Mouse (Mus musculus) liver, adult 2 months (tissue): Measurements from ENCODE around the gene Peak1.

ENCODE experiments used
- CTCF ChIP-seq: fragments of 200-500 bp; IDR thresholded peaks from 2 replicates; pipeline ENCODE4 v1.5.1; 2011; ENCODE audit warnings: low read depth, low read length, control low read depth
- POLR2A ChIP-seq: fragments of 200-500 bp; IDR thresholded peaks from 2 replicates; pipeline ENCODE4 v1.6.1; 2011; ENCODE audit warnings: low read length, control low read depth; ENCODE audit not compliant: insufficient read depth; ENCODE audit errors: extremely low read depth

DNA sequence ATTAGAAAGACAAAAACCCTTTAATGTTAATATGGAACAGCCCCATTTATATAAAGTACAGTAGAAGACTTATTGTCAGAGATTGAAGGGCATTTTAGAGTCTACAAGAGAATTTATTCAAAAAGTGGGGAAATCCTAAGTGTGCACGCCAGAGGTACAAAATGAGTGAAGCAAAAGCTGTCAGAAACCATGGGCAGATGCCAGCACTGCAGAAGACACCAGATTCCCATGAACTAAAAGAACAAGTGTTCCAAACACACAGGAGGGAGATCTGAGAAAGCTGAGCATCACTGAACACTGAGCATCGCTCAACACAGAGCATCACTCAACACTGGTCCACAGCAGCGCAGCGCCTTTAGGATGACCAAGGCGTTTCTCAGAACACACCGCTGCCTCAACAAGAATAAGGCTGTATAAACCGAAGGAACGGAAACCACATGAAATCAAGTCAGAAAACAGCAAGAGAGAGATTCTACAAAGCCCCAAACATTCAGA is 91.3 kb downstream of the Peak1 start:
- TF ChIP-seq CTCF = no peak
- TF ChIP-seq POLR2A = no peak
